Mouse (Mus musculus): ENCODE data around the gene St6gal1.

DNA sequence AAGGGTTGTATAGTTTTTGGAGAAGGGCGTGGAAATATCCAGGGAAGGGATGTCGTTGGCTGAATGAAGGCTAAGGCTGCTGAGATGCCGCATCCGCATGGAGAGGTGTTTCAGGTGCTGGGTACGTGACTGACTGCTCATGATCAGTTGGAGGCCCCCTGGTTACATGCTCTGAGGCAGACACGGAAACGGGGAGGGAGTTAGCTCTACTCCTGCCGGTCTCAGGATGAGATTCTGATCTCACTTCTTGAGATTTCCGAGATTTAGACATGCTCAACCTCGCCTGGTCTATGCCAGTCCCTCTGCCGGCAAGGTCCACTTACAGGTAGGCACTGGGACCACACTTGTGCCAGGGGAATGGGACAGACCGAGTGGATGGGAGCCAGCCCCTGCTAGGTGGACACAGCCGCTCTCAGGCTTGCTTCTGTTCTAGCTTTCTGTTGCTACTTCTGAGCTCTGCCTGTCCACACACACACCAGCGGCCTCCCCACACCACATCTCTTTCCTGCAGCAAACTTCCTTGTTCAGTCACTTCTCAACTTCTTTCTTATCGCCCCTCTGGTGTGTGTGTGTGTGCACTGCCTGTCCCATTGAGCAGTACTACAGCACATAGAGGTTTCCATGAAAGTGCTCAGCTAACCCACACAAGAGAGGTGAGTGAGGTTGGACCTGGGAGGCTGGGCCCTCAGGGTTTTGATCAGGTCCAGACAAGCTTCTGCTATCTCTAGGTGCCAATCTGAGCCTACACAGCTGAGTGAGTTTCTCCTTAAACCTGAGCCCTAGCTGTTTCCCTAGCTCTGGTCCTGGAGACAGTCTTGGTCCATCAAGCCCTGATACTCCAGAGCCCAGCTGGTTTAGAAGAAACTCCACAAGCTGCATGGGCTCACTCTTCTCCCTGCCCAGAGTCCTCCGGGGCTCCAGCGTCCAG lies 44.8 kb downstream of the St6gal1 start:
- no peak for TF ChIP-seq CTCF (IDR thresholded peaks at IDR 0.05; ENCODE audit: insufficient read depth, low read length)
- TF ChIP-seq POLR2A (IDR thresholded peaks at IDR 0.05; ENCODE audit: borderline replicate concordance, extremely low read depth, low read depth, low read length), result no peak
